Mouse (Mus musculus): Measurements from ENCODE around the gene Gm20388. TPM values are rescaled to one million over a fixed set of nuclear protein-coding genes. Genes with fewer than 3 reads are reported as not detected.

Gm20388 gene
- polyA plus RNA-seq, 1 experiment from 2014 or later = not detected

DNA sequence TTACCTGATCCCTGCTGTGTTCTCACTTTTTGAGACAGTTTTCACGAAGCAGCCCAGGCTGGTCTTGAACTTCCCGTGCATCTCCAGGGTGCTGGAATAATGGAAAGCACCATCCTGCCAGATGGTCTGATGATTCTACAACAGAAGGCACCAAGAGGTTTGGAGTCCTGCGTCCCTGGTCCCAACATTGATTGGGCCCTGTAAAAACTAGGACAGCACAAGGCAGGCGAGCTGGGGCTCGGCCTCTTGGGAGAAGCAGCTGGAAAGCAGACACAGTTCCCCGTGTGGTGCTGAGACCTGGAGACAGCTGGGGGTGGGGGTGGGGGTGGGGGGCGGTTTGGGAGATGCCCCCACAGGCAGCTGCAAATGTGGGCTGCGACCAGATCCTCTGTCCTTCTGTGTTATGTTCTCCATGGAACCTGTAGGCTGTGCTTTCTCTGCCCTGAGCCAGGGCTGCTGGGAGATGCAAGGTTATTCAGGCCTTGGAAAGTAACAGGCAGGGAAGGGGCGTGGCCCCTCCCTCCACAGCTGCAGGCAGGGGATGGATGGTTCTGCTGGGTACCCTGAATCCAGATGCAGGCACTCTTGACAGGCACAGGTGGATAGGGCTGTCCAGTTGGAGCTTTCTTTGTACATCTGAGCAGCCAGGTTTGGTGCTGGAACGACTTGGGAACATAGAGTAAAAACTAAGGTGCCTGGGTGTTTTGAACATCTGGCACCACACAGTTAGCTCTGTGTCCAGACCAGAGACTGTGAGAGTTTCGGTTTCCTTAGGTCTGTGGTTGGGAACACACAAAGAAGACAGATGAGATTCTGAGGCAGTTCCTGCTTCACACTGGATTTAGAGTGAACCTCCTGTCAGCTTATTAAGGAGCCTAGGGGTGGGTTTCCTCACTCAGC is 314.1 kb downstream of the Gm20388 start:
- H3K4me2 ChIP-seq (replicated peaks; ENCODE audit: low read depth) = no peak overlapping the region
- H3K9ac ChIP-seq (ENCODE audit: low read length) = no peak overlapping the region
- no peaks in the 10 kb centered on the region for H3K27me3 ChIP-seq (ENCODE audit: control insufficient read depth, insufficient read depth, low read length)
- 53% methylated on average over 11 of the region's 11 CpGs for WGBS
- ATAC-seq (ENCODE audit: low FRiP score, low TSS enrichment) = no peak
- H3K9me3 ChIP-seq (ENCODE audit: control insufficient read depth, low read length) = no peaks in the 10 kb centered on the region
- H3K27ac ChIP-seq (replicated peaks) = no peak overlapping the region
- no peak overlapping the region for H3K4me3 ChIP-seq (ENCODE audit: low read depth, low read length)
- peaks cover 5% of the 10 kb centered on the region for H3K4me1 ChIP-seq (replicated peaks; ENCODE audit: control insufficient read depth, insufficient read depth)
- DNase-seq (ENCODE audit: low spot score) = no peak
- no peak for TF ChIP-seq EP300 (optimal IDR thresholded peaks at IDR 0.05)
- no peak for TF ChIP-seq CTCF (IDR thresholded peaks at IDR 0.05; ENCODE audit: low read depth)
- H3K36me3 ChIP-seq (ENCODE audit: control insufficient read depth, insufficient read depth, low read length) = no peaks in the 10 kb centered on the region

- H3K4me3 ChIP-seq (ENCODE audit: low read depth, low read length) = no peak overlapping the region
- H3K27me3 ChIP-seq (ENCODE audit: control insufficient read depth, insufficient read depth, low read length) = no peaks in the 10 kb centered on the region
- H3K4me2 ChIP-seq (replicated peaks; ENCODE audit: low read depth) = no peak overlapping the region
- no peaks in the 10 kb centered on the region for H3K36me3 ChIP-seq (ENCODE audit: control insufficient read depth, insufficient read depth, low read length)
- H3K27ac ChIP-seq (replicated peaks) = no peak overlapping the region
- ATAC-seq (ENCODE audit: low FRiP score, low TSS enrichment) (no peak), DNase-seq (ENCODE audit: low spot score) (no peak)
- no peak for TF ChIP-seq EP300 (optimal IDR thresholded peaks at IDR 0.05)
- TF ChIP-seq CTCF (IDR thresholded peaks at IDR 0.05; ENCODE audit: low read depth) = no peak
- 50% methylated on average over 10 of the region's 10 CpGs for WGBS
- no peaks in the 10 kb centered on the region for H3K9me3 ChIP-seq (ENCODE audit: control insufficient read depth, low read length)
- no peak overlapping the region for H3K9ac ChIP-seq (ENCODE audit: low read length)
- peaks cover 9% of the 10 kb centered on the region for H3K4me1 ChIP-seq (replicated peaks; ENCODE audit: control insufficient read depth, insufficient read depth)
These were observed 314.9 kb downstream of the Gm20388 start for GRCm38 (mm10) chr8:120225421-120226151.

DNA sequence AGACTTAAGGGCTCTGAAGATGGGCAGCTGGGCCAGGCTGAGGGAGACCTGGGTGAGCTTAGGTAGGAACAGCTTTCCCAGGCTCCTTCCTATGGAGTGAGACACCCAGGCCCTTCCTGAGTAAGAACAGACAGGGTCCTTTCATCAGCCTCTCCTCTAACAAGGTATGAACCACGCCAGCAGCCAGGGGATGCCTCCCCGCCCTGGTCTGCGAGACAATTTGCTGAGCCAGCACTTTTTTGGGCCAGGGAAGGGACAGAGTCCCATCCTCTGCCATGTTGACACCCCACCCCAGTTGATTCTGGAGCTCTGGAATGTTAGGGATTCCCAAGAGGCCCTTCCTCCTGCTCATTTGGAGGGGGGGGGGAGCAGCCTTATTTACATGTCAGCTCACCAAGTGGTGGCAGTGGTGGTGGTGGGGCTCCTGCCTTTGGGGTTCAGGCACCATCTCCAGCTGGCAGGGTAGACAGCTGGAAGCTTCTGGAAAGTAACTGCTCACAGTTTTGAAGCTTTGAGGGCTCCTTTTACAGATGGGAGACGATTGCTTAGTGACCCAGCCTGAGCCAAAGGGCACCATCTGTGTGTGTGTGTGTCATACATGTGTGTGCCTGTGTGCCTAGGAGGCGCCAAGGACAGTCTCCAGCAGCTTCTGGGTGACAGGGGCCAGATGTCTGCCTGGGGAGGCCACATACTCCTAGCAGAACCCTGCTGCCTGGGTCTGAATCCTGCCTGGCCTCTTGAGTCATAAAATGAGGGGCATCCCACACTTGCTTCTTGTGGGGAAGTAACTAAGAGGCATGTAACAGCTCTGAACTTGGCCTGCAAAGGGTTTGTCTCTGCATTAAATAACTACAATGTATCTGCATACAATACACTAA is 316.3 kb downstream of the Gm20388 start:
- WGBS = 55% methylated on average over 5 of the region's 5 CpGs
- TF ChIP-seq EP300 (optimal IDR thresholded peaks at IDR 0.05) (no peak), CTCF (IDR thresholded peaks at IDR 0.05; ENCODE audit: low read depth) (no peak)
- Histone ChIP-seq H3K4me1 (replicated peaks; ENCODE audit: control insufficient read depth, insufficient read depth) (peaks cover 9% of the 10 kb centered on the region), H3K4me2 (replicated peaks; ENCODE audit: low read depth) (no peak overlapping the region), H3K9ac (ENCODE audit: low read length) (no peak overlapping the region), H3K36me3 (ENCODE audit: control insufficient read depth, insufficient read depth, low read length) (no peaks in the 10 kb centered on the region), H3K27ac (replicated peaks) (peak overlapping the region; percentile 35), H3K4me3 (ENCODE audit: low read depth, low read length) (no peak overlapping the region), H3K27me3 (ENCODE audit: control insufficient read depth, insufficient read depth, low read length) (no peaks in the 10 kb centered on the region), H3K9me3 (ENCODE audit: control insufficient read depth, low read length) (no peaks in the 10 kb centered on the region)
- DNase-seq (ENCODE audit: low spot score) = no peak
- no peak for ATAC-seq (ENCODE audit: low FRiP score, low TSS enrichment)

- DNase-seq (ENCODE audit: low spot score) = no peak
- H3K4me2 ChIP-seq (replicated peaks; ENCODE audit: low read depth) = peak overlapping the region; percentile 96
- H3K4me1 ChIP-seq (replicated peaks; ENCODE audit: control insufficient read depth, insufficient read depth) = peaks cover 9% of the 10 kb centered on the region
- peak overlapping the region; percentile 59; the same call in 1 of the 2 replicates for H3K4me3 ChIP-seq (ENCODE audit: low read depth, low read length)
- H3K27me3 ChIP-seq (ENCODE audit: control insufficient read depth, insufficient read depth, low read length) = no peaks in the 10 kb centered on the region
- no peak overlapping the region for H3K9ac ChIP-seq (ENCODE audit: low read length)
- ATAC-seq (ENCODE audit: low FRiP score, low TSS enrichment) = no peak
- peak overlapping the region; percentile 65; the same call in 1 of the 2 replicates for H3K27ac ChIP-seq (replicated peaks)
- no peaks in the 10 kb centered on the region for H3K36me3 ChIP-seq (ENCODE audit: control insufficient read depth, insufficient read depth, low read length)
- TF ChIP-seq EP300 (optimal IDR thresholded peaks at IDR 0.05) (no peak), CTCF (IDR thresholded peaks at IDR 0.05; ENCODE audit: low read depth) (no peak)
- no peaks in the 10 kb centered on the region for H3K9me3 ChIP-seq (ENCODE audit: control insufficient read depth, low read length)
These were observed 316.9 kb downstream of the Gm20388 start for GRCm38 (mm10) chr8:120227578-120227876.

- Histone ChIP-seq H3K9ac (ENCODE audit: low read length) (peak within 1 kb of the TSS; percentile 68), H3K4me1 (replicated peaks; ENCODE audit: control insufficient read depth, insufficient read depth) (peaks cover 9% of the 10 kb centered on the region), H3K27me3 (ENCODE audit: control insufficient read depth, insufficient read depth, low read length) (no peaks in the 10 kb centered on the region), H3K4me3 (ENCODE audit: low read depth, low read length) (peak within 1 kb of the TSS; percentile 59), H3K36me3 (ENCODE audit: control insufficient read depth, insufficient read depth, low read length) (no peaks in the 10 kb centered on the region), H3K9me3 (ENCODE audit: control insufficient read depth, low read length) (no peaks in the 10 kb centered on the region), H3K4me2 (replicated peaks; ENCODE audit: low read depth) (peak within 1 kb of the TSS; percentile 96), H3K27ac (replicated peaks) (peak within 1 kb of the TSS; percentile 73)
- ATAC-seq (ENCODE audit: low FRiP score, low TSS enrichment) (peak; percentile 83; the same call in 1 of the 2 replicates), DNase-seq (ENCODE audit: low spot score) (peak; percentile 73)
- WGBS = 3% methylated on average over 28 of the region's 52 CpGs
- no peak for TF ChIP-seq CTCF (IDR thresholded peaks at IDR 0.05; ENCODE audit: low read depth)
These were observed 317.4 kb downstream of the Gm20388 start, which contains the start of gene Gse1 for GRCm38 (mm10) chr8:120227891-120228591. Gse1 (plus strand) TSS chr8:120228456.
